Mouse (Mus musculus) embryonic facial prominence, embryonic 12.5 days (tissue): ENCODE results near the gene Nsun7. TPM values are rescaled to one million over a fixed set of nuclear protein-coding genes. Genes with fewer than 3 reads are reported as not detected.
"Not testable (repeated sequence)": the region's sequence is repeated elsewhere in the genome, so short reads cannot be mapped to it uniquely, and the experiment has no call there.

Experiments
- ATAC-seq: fragments of 200-750 bp; cut with Nextera tagmentation; 2 replicates; pipeline ENCODE4 v1.8.0; 2017; ENCODE audit not compliant: insufficient number of reproducible peaks, insufficient read depth, low FRiP score, low TSS enrichment
- H3K27ac ChIP-seq: fragments of 300-500 bp; sonication (generic); 2 replicates; pipeline ENCODE4 v1.5.1; 2016; ENCODE audit warnings: mild to moderate bottlenecking
- H3K27me3 ChIP-seq: fragments of 300-500 bp; sonication (generic); 2 replicates; pipeline ENCODE4 v1.6.1; 2016; ENCODE audit warnings: mild to moderate bottlenecking, moderate library complexity
- H3K36me3 ChIP-seq: fragments of 300-500 bp; sonication (generic); 2 replicates; pipeline ENCODE4 v1.6.1; 2016; ENCODE audit warnings: mild to moderate bottlenecking
- H3K4me1 ChIP-seq: fragments of 300-500 bp; sonication (generic); 2 replicates; pipeline ENCODE4 v1.6.1; 2016
- H3K4me2 ChIP-seq: fragments of 300-500 bp; sonication (generic); replicated peaks from 2 replicates; pipeline ENCODE4 v1.6.1; 2016; ENCODE audit warnings: mild to moderate bottlenecking, moderate library complexity
- H3K4me3 ChIP-seq: fragments of 300-500 bp; sonication (generic); 2 replicates; pipeline ENCODE4 v1.5.1; 2016; ENCODE audit warnings: mild to moderate bottlenecking
- H3K9ac ChIP-seq: fragments of 300-500 bp; sonication (generic); 2 replicates; pipeline ENCODE4 v1.6.1; 2016; ENCODE audit warnings: mild to moderate bottlenecking, moderate library complexity
- H3K9me3 ChIP-seq: fragments of 300-500 bp; sonication (generic); 2 replicates; pipeline ENCODE4 v1.6.1; 2016; ENCODE audit warnings: mild to moderate bottlenecking, moderate library complexity
- WGBS: fragments of 180-500 bp; shearing (Covaris S2); methylation state at CpG from one replicate; pipeline ENCODE4 v1.1.7; 2016; 5-methylcytosine and 5-hydroxymethylcytosine counted together
- polyA plus RNA-seq: library from polyadenylated mRNA; unstranded; fragments of >200 nt; fragmentation: Nextera tagmentation; extraction: Ambion mirVana; gene quantifications from 2 replicates; pipeline ENCODE4 v1.2.1, GENCODE M21; 2016

Gene Nsun7
- polyA plus RNA-seq, 1 experiment from 2014 or later: 1.6 TPM

DNA sequence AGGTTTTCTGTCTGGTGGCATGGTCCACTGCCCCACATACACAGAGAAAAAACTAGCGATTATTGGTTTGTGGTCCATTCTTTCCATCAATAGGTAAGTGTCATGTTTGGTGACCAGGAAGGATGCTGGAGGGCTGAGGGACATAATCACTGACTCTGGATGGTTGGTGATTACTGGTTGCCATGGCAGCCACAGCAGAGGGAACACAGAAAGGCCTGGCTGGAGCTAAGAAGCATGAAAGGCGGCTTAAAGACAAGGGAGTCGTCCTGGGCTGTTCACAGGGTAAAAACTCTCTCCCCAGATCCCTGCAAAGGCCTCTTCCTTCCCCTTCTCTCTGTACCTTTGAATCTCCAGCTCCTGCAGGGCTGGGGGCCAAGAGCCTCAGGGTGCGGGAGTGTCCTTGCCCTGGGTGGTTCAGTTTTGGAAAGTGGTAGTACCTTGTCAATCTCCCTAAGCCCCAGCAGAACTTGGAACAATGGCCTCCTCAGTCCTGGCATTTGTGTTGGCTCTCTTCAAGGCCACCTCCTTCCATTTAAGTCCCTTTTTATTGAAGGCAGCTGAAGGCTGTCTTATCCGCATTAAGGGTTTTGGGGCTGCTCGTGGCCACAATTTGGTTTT is 15.5 kb upstream of the Nsun7 start:
- H3K27ac ChIP-seq: no peak overlapping the region; the same call in 1 of the 2 replicates
- ATAC-seq: no peak
- no peak overlapping the region for H3K4me3 ChIP-seq
- H3K36me3 ChIP-seq: no peaks in the 10 kb centered on the region
- 0 out of 2 replicates have a peak, but pooled peaks cover 4% of the 10 kb centered on the region for H3K4me1 ChIP-seq
- H3K27me3 ChIP-seq: no peaks in the 10 kb centered on the region
- H3K9me3 ChIP-seq: no peaks in the 10 kb centered on the region
- 43% methylated on average over 6 of the region's 6 CpGs for WGBS
- no peak overlapping the region for H3K4me2 ChIP-seq
- H3K9ac ChIP-seq: no peak overlapping the region

DNA sequence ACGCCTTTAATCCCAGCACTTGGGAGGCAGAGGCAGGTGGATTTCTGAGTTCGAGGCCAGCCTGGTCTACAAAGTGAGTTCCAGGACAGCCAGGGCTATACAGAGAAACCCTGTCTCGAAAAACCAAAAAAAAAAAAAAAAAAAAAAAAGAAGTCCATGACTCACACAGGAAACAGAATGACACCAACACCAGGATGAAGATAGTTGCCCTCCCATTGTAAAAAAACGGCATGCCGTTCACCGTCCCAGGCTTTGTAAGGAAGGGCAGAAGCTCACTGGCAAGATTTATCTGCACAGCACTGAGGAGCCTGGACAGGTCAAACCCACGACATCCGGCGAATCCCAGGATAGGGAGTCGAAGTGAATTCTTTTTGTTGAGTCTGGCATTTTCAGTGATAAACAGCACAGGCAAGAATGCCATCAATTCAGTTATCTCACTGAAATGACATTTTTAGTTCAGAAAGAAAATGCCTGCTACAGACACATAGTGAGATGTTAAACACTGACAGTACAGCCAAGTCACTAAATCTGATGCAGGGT is 13.7 kb upstream of the Nsun7 start:
- Histone ChIP-seq H3K27me3 (no peaks in the 10 kb centered on the region), H3K27ac (no peak overlapping the region), H3K4me2 (no peak overlapping the region), H3K36me3 (no peaks in the 10 kb centered on the region), H3K4me3 (no peak overlapping the region), H3K9me3 (no peaks in the 10 kb centered on the region), H3K9ac (no peak overlapping the region), H3K4me1 (0 out of 2 replicates have a peak, but pooled peaks cover 4% of the 10 kb centered on the region)
- 88% methylated on average over 9 of the region's 10 CpGs for WGBS
- no peak for ATAC-seq

DNA sequence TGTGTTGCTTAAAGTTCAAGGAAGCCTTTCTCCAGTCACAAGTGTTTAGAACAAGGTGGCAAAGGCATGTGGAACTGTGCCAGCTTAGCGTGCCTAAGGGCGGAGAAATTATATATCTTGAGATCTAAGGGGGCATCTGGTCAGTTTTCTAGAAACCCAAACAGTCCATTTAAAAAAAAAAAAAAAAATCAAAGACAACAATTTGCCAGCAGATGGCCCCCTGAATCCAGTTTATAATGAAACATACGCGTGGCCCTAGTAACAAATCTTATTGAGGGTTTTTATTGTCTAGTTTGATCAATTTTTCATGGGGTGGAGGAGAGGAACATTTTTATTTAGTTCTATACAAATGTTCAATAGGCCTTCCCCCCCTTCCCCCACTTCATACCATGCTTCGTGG is 6.5 kb upstream of the Nsun7 start:
- no peaks in the 10 kb centered on the region for H3K36me3 ChIP-seq
- H3K4me3 ChIP-seq: no peak overlapping the region
- 67% methylated on average over 5 of the region's 5 CpGs for WGBS
- no peaks in the 10 kb centered on the region for H3K9me3 ChIP-seq
- H3K27ac ChIP-seq: no peak overlapping the region
- ATAC-seq: no peak
- no peak overlapping the region for H3K9ac ChIP-seq
- H3K4me1 ChIP-seq: no peaks in the 10 kb centered on the region
- H3K27me3 ChIP-seq: no peaks in the 10 kb centered on the region
- no peak overlapping the region for H3K4me2 ChIP-seq

DNA sequence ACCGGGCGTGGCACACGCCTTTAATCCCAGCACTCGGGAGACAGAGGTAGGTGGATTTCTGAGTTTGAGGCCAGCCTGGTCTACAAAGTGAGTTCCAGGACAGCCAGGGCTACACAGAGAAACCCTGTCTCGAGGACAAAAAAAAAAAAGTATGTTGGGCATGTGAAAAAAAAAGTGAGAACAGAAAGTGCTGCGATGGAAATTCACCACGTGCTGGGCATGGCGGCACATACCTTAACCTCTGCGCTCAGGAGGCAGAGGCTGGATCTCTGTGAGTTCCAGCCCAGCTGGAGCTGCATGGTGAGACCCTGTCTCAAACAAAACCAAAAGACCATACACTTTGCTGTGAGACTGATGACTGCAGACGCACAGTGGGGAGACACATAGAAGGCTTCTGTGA is 4.7 kb upstream of the Nsun7 start:
- Histone ChIP-seq H3K4me3 (no peak overlapping the region), H3K27ac (no peak overlapping the region), H3K36me3 (no peaks in the 10 kb centered on the region), H3K4me1 (no peaks in the 10 kb centered on the region), H3K9ac (no peak overlapping the region), H3K27me3 (no peaks in the 10 kb centered on the region), H3K9me3 (no peaks in the 10 kb centered on the region), H3K4me2 (no peak overlapping the region)
- ATAC-seq: no peak
- WGBS: 84% methylated on average over 10 of the region's 10 CpGs

DNA sequence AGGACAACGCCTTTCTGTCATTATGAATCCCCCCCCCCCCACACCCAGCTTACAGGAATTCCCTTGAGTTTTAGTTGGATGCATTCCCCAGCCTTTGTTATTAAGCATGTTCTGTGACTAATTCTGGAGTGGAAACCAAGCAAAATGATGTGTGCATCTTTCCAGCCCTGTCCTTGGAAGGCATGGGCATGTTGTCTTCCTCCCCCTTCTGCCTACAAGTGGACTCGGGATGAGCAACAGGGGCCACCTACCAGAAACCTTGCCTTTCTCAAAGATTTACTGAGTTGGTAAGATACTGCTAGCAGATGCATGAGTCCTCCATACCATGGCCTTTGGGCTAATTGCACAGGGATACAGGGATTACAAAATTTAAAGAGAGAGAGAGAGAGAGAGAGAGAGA is 697 bp upstream of the Nsun7 start:
- Histone ChIP-seq H3K27me3 (no peaks in the 10 kb centered on the region), H3K4me2 (no peak overlapping the region; the same call in 1 of the 2 replicates), H3K9ac (no peak overlapping the region), H3K27ac (no peak overlapping the region), H3K4me3 (no peak overlapping the region), H3K9me3 (no peaks in the 10 kb centered on the region), H3K4me1 (no peaks in the 10 kb centered on the region), H3K36me3 (no peaks in the 10 kb centered on the region)
- no peak for ATAC-seq
- WGBS: 75% methylated on average over 2 of the region's 2 CpGs

DNA sequence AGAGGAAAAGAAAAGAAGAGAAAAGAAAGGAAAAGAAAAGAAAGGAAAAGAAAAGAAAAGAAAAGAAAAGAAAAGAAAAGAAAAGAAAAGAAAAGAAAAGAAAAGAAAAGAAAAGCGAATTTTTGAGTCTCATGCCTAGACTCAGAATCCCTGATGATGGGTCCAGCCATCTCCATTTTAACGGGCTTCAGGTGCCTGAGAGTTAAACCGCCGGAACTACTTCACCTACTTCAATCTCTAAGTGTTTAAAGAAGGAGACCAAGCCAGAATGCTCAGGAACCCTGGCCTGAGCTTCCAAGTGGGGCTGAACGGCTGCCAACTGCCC is 304 bp upstream of the Nsun7 start:
- WGBS: 9% methylated on average over 5 of the region's 5 CpGs
- Histone ChIP-seq H3K9ac (peak overlapping the region; percentile 63), H3K4me3 (peak overlapping the region; percentile 50), H3K4me2 (peak overlapping the region; percentile 67)
- H3K27ac ChIP-seq, H3K36me3 ChIP-seq, H3K27me3 ChIP-seq, H3K9me3 ChIP-seq, H3K4me1 ChIP-seq, ATAC-seq: not testable (repeated sequence)

DNA sequence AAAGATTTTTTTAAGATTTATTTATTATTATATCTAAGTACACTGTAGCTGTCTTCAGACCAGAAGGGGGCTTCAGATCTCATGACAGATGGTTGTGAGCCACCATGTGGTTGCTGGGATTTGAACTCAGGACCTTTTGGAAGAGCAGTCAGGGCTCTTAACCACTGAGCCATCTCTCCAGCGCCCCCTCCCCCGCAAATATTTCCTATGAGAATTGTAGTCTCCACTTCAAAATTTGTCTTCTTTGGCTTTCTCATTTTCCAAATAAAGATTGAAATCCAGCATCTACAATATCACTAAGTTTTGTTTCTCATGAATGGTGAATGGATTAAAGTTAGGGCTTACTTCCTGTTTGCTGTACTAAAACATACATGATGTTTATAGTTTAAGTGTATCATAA is 2.8 kb downstream of the Nsun7 start:
- Histone ChIP-seq H3K9ac (no peak overlapping the region), H3K4me2 (no peak overlapping the region), H3K4me3 (no peak overlapping the region), H3K27ac (no peak overlapping the region), H3K4me1 (no peaks in the 10 kb centered on the region), H3K27me3 (no peaks in the 10 kb centered on the region), H3K36me3 (no peaks in the 10 kb centered on the region), H3K9me3 (no peaks in the 10 kb centered on the region)
- no peak for ATAC-seq
- WGBS: 85% methylated on average over 2 of the region's 2 CpGs

DNA sequence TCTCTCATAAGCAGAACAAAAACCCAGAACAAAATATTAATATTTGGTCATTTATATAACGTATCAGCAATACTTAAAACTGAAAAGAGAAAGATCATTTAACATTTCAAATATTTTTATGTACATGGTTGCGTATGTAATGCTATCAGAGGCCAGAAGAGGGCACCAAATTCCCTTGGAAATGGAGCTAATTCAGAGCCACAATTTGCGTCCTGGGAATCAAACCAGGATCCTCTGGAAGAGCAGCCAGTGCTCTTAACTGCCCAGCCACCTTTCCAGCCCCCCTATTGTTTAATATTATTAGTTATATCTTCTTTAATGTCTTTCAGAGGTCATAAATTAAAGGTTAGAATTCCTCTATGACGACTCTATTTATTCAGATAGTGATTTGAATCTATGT is 3.7 kb downstream of the Nsun7 start:
- WGBS: 31% methylated on average over 4 of the region's 4 CpGs
- Histone ChIP-seq H3K9me3 (no peaks in the 10 kb centered on the region), H3K4me1 (no peaks in the 10 kb centered on the region), H3K27me3 (no peaks in the 10 kb centered on the region), H3K9ac (no peak overlapping the region), H3K36me3 (no peaks in the 10 kb centered on the region), H3K4me2 (no peak overlapping the region), H3K27ac (no peak overlapping the region), H3K4me3 (no peak overlapping the region)
- no peak for ATAC-seq

DNA sequence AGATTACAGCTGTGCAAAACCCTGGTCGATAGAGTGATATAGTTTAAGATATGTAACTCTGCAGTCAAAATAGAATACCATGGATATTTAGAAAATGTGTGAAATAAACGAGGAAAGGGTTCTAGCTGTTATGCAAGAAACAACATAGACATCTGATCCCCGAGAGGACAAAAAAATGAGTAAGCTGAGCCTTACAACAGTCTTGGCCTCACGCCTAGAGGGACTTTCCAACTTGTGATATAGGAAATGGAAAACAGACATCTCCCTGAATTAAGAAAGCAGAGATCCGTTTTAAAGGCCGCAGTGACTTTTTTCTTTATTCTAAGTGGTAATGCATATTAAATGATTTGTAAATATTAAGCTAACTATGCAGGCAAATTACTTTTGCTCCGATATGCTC is 9.9 kb downstream of the Nsun7 start:
- Histone ChIP-seq H3K27ac (no peak overlapping the region), H3K9ac (no peak overlapping the region)
- WGBS: 48% methylated on average over 7 of the region's 7 CpGs

DNA sequence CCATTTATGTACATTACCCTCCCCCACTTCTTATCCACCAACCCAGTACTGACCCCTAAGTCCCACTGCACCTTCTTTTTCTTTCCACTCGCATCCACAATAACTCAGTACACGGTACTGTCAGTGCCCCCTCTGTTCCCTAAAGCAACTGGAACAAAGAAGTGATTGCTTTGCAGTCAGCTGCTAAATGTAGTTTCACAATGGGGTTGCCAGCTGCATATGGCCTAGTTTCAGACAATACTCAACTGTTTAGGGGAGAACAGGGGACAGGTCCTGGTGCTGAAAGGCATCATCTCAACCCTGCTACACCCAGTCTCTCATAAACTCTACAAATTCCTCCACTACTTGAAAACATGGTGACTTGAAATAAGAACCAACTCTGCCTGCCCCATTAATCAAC is 11.4 kb downstream of the Nsun7 start:
- ATAC-seq: no peak
- Histone ChIP-seq H3K9ac (no peak overlapping the region), H3K27me3 (no peaks in the 10 kb centered on the region), H3K4me1 (peaks cover 6% of the 10 kb centered on the region; the same call in 1 of the 2 replicates), H3K9me3 (no peaks in the 10 kb centered on the region), H3K27ac (no peak overlapping the region), H3K4me2 (no peak overlapping the region), H3K4me3 (no peak overlapping the region), H3K36me3 (no peaks in the 10 kb centered on the region)
- 37% methylated on average over 2 of the region's 2 CpGs for WGBS

More for the DNA sequence above, 9.9 kb downstream of the Nsun7 start:
- Histone ChIP-seq H3K4me2 (no peak overlapping the region), H3K27me3 (no peaks in the 10 kb centered on the region), H3K9me3 (no peaks in the 10 kb centered on the region), H3K4me3 (no peak overlapping the region), H3K36me3 (no peaks in the 10 kb centered on the region), H3K4me1 (peaks cover 6% of the 10 kb centered on the region; the same call in 1 of the 2 replicates)
- no peak for ATAC-seq

DNA sequence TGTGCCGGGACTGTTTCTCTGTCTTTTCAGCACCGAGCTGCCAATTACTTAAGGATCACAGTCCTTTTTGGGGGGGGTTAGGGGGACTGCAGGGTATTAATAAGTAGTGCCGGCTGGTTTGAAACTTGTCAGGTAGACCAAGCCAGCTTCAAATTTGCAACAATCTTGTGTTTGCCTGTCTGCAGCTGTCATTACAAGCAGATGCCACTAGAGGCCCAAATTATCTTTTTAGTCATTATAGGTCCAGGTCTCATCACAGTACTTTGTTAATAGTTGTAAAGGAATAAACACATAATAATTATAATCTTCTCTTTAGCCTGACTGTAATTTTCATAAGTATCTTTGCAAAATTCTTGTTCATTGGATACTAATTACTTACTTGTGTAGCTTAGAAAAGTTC is 14.7 kb downstream of the Nsun7 start:
- no peak overlapping the region for H3K27ac ChIP-seq
- no peak overlapping the region for H3K4me3 ChIP-seq
- no peaks in the 10 kb centered on the region for H3K27me3 ChIP-seq
- no peaks in the 10 kb centered on the region for H3K9me3 ChIP-seq
- H3K36me3 ChIP-seq: no peaks in the 10 kb centered on the region
- no peak overlapping the region for H3K9ac ChIP-seq
- WGBS: 61% methylated on average over 3 of the region's 3 CpGs
- no peak overlapping the region for H3K4me2 ChIP-seq
- H3K4me1 ChIP-seq: peaks cover 6% of the 10 kb centered on the region; the same call in 1 of the 2 replicates
- no peak for ATAC-seq

DNA sequence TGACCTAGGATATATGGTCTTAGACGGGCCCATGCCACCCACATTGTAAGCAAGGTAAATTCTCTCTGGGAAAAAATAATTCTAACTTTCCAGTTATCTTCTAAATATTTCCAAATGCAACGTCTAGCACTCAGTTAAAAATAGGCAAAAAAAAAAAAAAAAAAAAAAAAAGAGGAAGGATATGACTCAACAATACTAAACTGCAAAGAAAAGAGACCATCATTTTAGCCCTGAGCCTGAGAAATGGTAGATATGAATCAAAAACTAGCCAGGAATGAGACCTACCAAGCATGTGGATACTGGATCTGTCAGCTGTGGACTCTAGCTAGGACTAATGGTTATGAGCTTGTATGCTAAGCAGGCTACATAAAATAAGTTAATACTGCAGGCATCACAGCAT is 20.0 kb downstream of the Nsun7 start:
- Histone ChIP-seq H3K4me1 (no peaks in the 10 kb centered on the region), H3K36me3 (no peaks in the 10 kb centered on the region), H3K27ac (no peak overlapping the region), H3K9me3 (no peaks in the 10 kb centered on the region), H3K4me3 (no peak overlapping the region), H3K9ac (no peak overlapping the region), H3K27me3 (no peaks in the 10 kb centered on the region), H3K4me2 (no peak overlapping the region)
- WGBS: 82% methylated on average over 2 of the region's 2 CpGs
- ATAC-seq: no peak
